Mouse (Mus musculus) bone marrow macrophage, adult 2 months (primary cell): Measurements from ENCODE around the gene Fcgr3. TPM values are rescaled to one million over a fixed set of nuclear protein-coding genes. Genes with fewer than 3 reads are reported as not detected.

Experiments
- H3K27ac ChIP-seq: 2 replicates; pipeline ENCODE4 v1.5.1; 2012; ENCODE audit warnings: low read depth, low read length; ENCODE audit not compliant: insufficient read depth
- H3K4me1 ChIP-seq: 2 replicates; pipeline ENCODE4 v1.6.1; 2012; ENCODE audit warnings: low read length; ENCODE audit not compliant: control insufficient read depth, insufficient read depth
- H3K4me3 ChIP-seq: 2 replicates; pipeline ENCODE4 v1.5.1; 2012; ENCODE audit warnings: mild to moderate bottlenecking, low read length, moderate library complexity; ENCODE audit not compliant: insufficient read depth
- CTCF ChIP-seq: IDR thresholded peaks from 2 replicates; pipeline ENCODE4 v1.5.1; 2012; ENCODE audit warnings: low read depth, mild to moderate bottlenecking, low read length, moderate library complexity
- POLR2A ChIP-seq: IDR thresholded peaks from 2 replicates; pipeline ENCODE4 v1.6.1; 2012; ENCODE audit warnings: mild to moderate bottlenecking, low read depth, low read length, borderline replicate concordance
- polyA plus RNA-seq: library from polyadenylated mRNA; stranded (reverse); fragments of >200 nt; gene quantifications from 2 replicates; pipeline ENCODE4 v1.2.4, GENCODE M21; 2012; ENCODE audit not compliant: missing spikeins, insufficient read depth, insufficient read length

The Fcgr3 gene
- polyA plus RNA-seq, 1 experiment, result 1,154 TPM

- peaks cover 19% of the 10 kb centered on the region for H3K4me1 ChIP-seq
- H3K4me3 ChIP-seq, result peak overlapping the region; percentile 26
- peak overlapping the region; percentile 82 for H3K27ac ChIP-seq
- TF ChIP-seq POLR2A (no peak), CTCF (peak; percentile 83)
These were observed 57.8 kb downstream of the Fcgr3 start for GRCm38 (mm10) chr1:171006905-171007304.

GRCm38 (mm10) chr1:171006335-171006734 lies 58.4 kb downstream of the Fcgr3 start:
- TF ChIP-seq POLR2A, result no peak
- TF ChIP-seq CTCF, result no peak
- Histone ChIP-seq H3K4me1 (peaks cover 19% of the 10 kb centered on the region), H3K27ac (peak overlapping the region; percentile 82), H3K4me3 (peak overlapping the region; percentile 26)

GRCm38 (mm10) chr1:171005586-171005985 lies 59.1 kb downstream of the Fcgr3 start:
- TF ChIP-seq CTCF, result no peak
- no peak for TF ChIP-seq POLR2A
- peaks cover 19% of the 10 kb centered on the region for H3K4me1 ChIP-seq
- no peak overlapping the region for H3K27ac ChIP-seq
- H3K4me3 ChIP-seq, result no peak overlapping the region

GRCm38 (mm10) chr1:171005081-171005480 lies 59.7 kb downstream of the Fcgr3 start:
- no peak overlapping the region for H3K27ac ChIP-seq
- H3K4me1 ChIP-seq, result peaks cover 22% of the 10 kb centered on the region
- TF ChIP-seq POLR2A (no peak), CTCF (no peak)
- no peak overlapping the region for H3K4me3 ChIP-seq

Other genes with a start within 250 kb of the Fcgr3 start
- gene Atf6, start 197.2 kb downstream of the Fcgr3 start, polyA plus RNA-seq, result 36.4 and 43.1 TPM in 2 replicates
- gene Gm26620, start 179.9 kb downstream of the Fcgr3 start, polyA plus RNA-seq, result not detected in 2 replicates
- gene Dusp12, start 179.4 kb downstream of the Fcgr3 start, polyA plus RNA-seq, result 11.2 and 16.8 TPM in 2 replicates
- gene Fcrlb, start 152.0 kb downstream of the Fcgr3 start, polyA plus RNA-seq, result 0.63 TPM in 1 of 2 replicates, not detected in the other
- 0.84 TPM in 1 of 2 replicates, not detected in the other for gene Fcrla, start 137.4 kb downstream of the Fcgr3 start, polyA plus RNA-seq
- 270 and 276 TPM in 2 replicates for gene Fcgr2b, start 88.4 kb downstream of the Fcgr3 start, polyA plus RNA-seq
- gene Fcgr4, start 46.0 kb downstream of the Fcgr3 start, polyA plus RNA-seq, result 84.3 and 86.6 TPM in 2 replicates
- 4.5 and 5.7 TPM in 2 replicates for gene Cfap126, start 49.0 kb upstream of the Fcgr3 start, polyA plus RNA-seq
- gene Sdhc, start 85.7 kb upstream of the Fcgr3 start, polyA plus RNA-seq, result 205 and 226 TPM in 2 replicates
- gene Mpz, start 85.8 kb upstream of the Fcgr3 start, polyA plus RNA-seq, result 2.0 TPM in 1 of 2 replicates, not detected in the other
- 120 and 145 TPM in 2 replicates for gene Pcp4l1, start 131.3 kb upstream of the Fcgr3 start, polyA plus RNA-seq
- not detected in 2 replicates for gene Nr1i3, start 149.0 kb upstream of the Fcgr3 start, polyA plus RNA-seq
- gene Tomm40l, start 157.6 kb upstream of the Fcgr3 start, polyA plus RNA-seq, result 25.8 and 27.3 TPM in 2 replicates
- gene Apoa2, start 160.1 kb upstream of the Fcgr3 start, polyA plus RNA-seq, result not detected in 2 replicates
- 3,398 and 3,733 TPM in 2 replicates for gene Fcer1g, start 169.4 kb upstream of the Fcgr3 start, polyA plus RNA-seq
- 0.21 TPM in 1 of 2 replicates, not detected in the other for gene Adamts4, start 185.5 kb upstream of the Fcgr3 start, polyA plus RNA-seq
- gene Ndufs2, start 186.5 kb upstream of the Fcgr3 start, polyA plus RNA-seq, result 122 and 131 TPM in 2 replicates
- gene B4galt3, start 205.4 kb upstream of the Fcgr3 start, polyA plus RNA-seq, result 40.4 and 46.1 TPM in 2 replicates
- gene Ppox, start 216.3 kb upstream of the Fcgr3 start, polyA plus RNA-seq, result 28.1 and 38.1 TPM in 2 replicates
- gene Usp21, start 223.1 kb upstream of the Fcgr3 start, polyA plus RNA-seq, result 45.1 and 53.8 TPM in 2 replicates
- 97.2 and 100 TPM in 2 replicates for gene Ufc1, start 230.1 kb upstream of the Fcgr3 start, polyA plus RNA-seq